Mouse (Mus musculus): ENCODE data around the gene Colgalt2.

The Colgalt2 gene

DNA sequence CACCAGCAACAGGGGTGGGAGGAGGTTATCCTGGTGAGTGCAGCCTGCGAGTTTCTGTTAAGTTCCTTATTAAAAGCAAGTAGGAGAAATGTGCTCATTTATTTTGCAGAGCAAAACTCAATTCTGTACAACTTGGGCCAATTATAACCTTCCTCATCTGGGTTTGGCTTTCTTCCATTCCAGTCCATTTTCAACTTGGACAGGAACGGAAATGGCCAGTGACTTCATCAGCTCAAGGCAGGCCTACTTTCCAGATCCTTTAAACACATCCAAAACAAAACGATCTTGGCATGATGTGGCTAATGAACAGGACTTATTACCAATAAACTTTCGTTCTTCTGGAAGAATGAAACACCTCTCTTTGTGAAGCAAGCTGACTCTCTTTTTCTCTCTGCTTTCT lies 76.5 kb downstream of the Colgalt2 start:
- no peak for DNase-seq (ENCODE audit: low read depth in 2 of 2, low spot score in 2 of 2)

GRCm38 (mm10) chr1:152490842-152491241 lies 91.2 kb downstream of the Colgalt2 start:
- DNase-seq (ENCODE audit: low read depth in 2 of 2, low spot score in 2 of 2): no peak

- no peak for DNase-seq (ENCODE audit: low read depth in 2 of 2, low spot score in 2 of 2)
Measured at GRCm38 (mm10) chr1:152492258-152492657, 92.6 kb downstream of the Colgalt2 start.

DNA sequence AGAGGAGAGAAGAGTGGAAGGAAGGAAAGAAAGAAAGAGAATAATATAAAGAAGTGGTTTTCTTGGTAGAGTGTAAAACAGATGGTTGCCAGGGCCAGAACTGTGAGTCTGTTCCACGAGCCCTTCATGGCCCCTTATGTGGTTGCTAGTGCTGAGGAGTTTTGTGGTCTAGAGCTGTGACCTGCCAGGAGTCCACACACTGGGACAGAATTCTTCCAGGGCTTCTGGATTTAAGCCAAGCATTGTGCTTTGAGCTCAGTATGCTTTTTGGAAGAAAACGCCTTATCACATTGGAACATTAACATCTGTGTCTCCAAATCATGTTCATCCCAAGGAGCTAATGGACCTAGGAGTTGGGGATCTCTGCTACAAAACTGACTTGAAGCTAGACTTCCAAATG lies 97.2 kb downstream of the Colgalt2 start:
- DNase-seq (ENCODE audit: low read depth in 2 of 2, low spot score in 2 of 2): no peak

DNA sequence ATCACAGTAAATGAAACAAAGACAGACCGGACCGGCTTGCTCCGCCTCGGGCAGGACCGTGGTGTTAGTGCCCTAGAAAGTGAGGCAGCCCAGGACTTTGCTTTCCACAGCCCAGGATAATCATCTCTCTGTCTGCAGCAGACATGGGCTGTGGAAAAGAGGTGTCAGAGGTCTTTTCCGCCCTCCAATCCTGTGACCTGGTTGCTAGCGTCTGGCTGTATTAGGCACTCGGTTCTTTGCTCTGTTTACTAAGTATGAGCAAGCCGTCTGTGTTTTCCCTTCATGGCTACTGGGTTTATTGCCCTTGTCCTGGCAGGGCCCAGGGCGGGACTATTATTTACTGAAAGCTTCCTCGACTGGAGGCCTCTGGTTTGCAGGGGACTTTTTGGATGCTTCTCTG lies 98.0 kb downstream of the Colgalt2 start:
- DNase-seq (ENCODE audit: low read depth in 2 of 2, low spot score in 2 of 2): no peak

- DNase-seq (ENCODE audit: low read depth in 2 of 2, low spot score in 2 of 2): no peak
Measured at GRCm38 (mm10) chr1:152499802-152500201, 100.2 kb downstream of the Colgalt2 start.

DNA sequence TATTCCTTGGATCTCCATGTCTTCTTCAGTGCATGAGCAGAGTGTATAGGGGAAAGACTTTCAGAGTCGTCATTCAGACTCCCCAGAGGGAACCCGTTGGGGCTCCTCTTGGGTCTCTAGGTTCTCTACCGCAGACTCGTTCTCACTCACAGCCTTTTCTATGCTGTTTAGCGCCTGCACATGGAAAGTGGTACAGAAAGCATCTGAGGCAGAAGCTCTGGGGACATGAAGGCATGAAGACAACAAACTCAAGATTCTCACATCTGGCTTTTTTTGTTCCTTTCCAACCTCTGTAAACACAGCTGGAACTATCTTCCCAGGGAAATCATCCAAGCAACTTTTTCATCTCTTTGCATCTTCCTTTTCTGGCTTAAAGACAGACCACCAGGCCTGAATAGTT lies 106.5 kb downstream of the Colgalt2 start:
- DNase-seq (ENCODE audit: low read depth in 2 of 2, low spot score in 2 of 2): no peak

DNA sequence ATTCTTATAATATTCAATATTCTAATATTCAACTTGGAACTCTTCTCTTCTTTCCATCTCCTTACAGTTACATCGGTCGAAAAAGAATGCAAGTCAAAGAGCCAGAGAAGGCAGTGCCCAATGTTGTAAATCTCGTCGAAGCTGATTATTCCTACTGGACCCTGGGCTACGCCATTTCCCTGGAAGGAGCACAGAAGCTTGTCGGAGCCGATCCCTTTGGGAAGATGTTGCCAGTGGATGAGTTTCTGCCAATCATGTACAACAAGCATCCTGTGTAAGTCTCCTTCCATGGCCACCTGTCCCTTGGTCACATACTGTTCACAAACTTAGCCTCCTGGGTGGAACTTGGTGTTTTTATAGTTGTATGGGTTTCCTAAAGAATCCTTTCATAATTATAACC lies 107.1 kb downstream of the Colgalt2 start:
- DNase-seq (ENCODE audit: low read depth in 2 of 2, low spot score in 2 of 2): no peak

GRCm38 (mm10) chr1:152508481-152509220 lies 109.0 kb downstream of the Colgalt2 start:
- no peak for DNase-seq (ENCODE audit: low read depth in 2 of 2, low spot score in 2 of 2)

- peak; percentile 5 to 28 for DNase-seq (ENCODE audit: low read depth in 2 of 2, low spot score in 2 of 2)
Measured at GRCm38 (mm10) chr1:152511237-152511636, 111.6 kb downstream of the Colgalt2 start.

DNA sequence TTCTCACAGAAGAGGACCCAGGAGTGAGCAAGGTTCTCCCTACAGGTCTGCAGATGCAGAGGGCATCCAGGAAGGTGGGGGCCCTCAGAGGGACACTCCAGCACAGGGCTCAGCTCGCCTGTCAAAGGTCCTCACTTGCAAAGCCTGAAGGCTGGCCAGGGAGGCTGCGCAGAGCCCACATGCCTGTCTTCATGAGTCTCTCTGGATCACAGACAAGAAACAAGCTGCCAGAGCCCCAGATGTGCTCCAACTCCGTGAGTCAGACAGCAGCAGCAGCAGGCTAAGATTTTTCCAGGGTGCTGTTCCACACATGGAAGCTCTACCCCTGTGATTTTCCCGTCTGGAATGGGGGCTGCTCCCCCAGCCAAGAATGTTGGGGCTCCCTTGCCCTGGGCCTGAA lies 114.6 kb downstream of the Colgalt2 start:
- no peak for DNase-seq (ENCODE audit: low read depth in 2 of 2, low spot score in 2 of 2)

- DNase-seq (ENCODE audit: low read depth in 2 of 2, low spot score in 2 of 2): no peak
Measured at GRCm38 (mm10) chr1:152517057-152517570, 117.5 kb downstream of the Colgalt2 start.

DNA sequence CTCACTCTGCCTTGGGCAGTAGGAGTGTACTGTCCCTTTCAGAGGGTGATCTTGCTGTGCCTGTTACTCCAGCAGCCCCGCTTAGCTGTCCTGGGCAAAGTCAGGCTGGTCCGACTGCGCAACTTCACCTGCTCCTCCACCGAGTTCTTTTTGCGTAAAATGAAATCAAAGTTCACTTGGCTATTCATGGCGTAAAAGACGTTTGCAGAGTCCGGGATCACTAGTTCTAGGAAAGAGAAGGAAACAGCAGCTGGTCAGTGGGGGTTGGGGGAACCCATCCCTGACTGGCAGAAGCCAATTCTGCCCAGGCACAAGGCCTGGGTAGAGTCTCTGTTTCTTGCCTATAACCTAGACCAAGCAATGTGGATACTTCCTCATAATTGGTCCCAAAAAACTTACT lies 119.3 kb downstream of the Colgalt2 start:
- DNase-seq (ENCODE audit: low read depth in 2 of 2, low spot score in 2 of 2): no peak

DNA sequence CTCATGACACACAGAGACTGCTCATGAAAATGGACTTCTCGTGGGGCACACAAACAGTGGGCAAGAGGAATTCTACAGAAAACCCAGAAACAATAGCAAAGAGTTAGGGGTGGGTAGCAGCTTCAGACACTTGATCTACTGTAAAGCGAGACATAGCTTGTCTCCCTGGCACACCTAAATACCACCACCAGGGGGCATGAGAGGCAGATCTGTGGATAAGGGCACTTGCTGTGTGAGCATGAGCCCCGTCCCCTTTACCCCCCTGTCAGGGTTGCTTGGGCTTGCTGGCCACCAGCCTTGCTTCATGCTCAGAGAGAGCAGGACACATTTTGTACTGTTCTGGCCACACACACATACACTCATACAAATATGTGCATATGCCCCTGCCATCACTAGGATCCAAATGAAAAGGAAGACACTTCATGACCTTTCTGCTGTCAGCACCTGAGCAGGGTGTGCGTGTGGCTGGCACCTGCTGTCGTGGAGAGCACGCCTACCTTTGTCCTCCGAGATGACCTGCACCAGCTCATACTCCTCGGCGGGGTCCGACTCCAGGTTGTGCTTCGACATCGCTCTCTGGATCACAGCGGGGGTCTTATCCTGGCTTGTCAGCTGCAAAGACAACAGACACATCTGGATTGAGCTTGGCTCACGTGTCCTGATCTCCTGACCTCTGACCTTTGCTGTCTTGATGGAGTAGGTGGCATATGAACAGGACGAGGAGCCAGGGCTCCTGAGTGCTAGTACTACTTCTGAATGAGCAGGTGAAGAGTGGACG lies 121.4 kb downstream of the Colgalt2 start:
- peak; percentile 15 to 41 for DNase-seq (ENCODE audit: low read depth in 2 of 2, low spot score in 2 of 2)

- DNase-seq (ENCODE audit: low read depth in 2 of 2, low spot score in 2 of 2): no peak
Measured at GRCm38 (mm10) chr1:152522226-152522625, 122.6 kb downstream of the Colgalt2 start.

- no peak for DNase-seq (ENCODE audit: low read depth in 2 of 2, low spot score in 2 of 2)
Measured at GRCm38 (mm10) chr1:152523292-152523691, 123.7 kb downstream of the Colgalt2 start.

GRCm38 (mm10) chr1:152524098-152524892 lies 124.7 kb downstream of the Colgalt2 start:
- DNase-seq (ENCODE audit: low read depth in 2 of 2, low spot score in 2 of 2): no peak

DNA sequence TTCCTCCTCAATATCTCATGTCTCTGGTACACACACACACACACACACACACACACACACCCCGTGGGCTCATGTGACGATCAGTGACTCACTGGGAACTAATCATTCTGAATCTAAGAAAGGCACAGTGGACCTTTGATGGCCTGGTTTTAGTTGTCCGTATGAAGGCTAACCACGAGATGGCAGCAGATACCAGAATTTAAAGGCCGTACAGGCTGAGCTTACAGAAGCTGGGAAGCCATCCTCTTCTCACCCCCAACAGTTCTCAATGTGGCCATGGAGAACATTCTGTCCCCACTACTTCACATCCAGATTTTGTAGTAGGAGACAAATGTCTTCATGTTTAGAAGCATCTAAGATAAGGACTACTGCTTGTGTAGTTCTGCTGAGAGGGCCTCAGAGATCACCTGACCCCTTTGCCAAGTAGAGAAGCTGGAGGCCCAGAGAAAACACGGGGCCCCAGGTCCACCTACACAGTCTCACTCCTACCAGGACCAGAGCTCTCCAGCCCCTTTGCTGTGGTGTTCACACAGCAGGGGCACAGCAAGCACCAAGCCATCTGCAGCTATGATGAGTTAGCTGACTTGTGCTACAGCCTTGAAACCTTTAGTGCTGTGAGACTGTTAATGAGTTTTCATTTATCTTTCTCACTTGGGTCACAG lies 125.5 kb downstream of the Colgalt2 start:
- peak; percentile 42 to 59 for DNase-seq (ENCODE audit: low read depth in 2 of 2, low spot score in 2 of 2)

DNA sequence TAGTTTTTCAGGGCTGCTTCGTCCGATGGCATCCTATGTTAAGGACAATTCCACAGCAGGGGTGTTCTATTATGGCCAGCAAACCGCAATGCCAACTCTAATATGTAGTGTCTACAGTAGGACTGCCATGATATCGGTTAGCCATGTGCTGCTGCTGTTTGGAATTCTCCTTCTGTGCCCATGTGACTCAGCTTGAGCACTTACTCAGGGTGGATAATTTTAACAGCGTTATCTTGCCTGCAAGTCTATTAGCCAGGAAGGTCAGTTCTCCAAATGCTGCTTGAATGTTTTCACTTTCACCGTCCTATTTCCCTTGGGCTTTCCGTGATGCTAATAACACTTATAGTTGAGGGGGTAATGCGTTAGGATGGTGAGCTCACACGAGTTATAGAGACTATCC lies 126.5 kb downstream of the Colgalt2 start:
- no peak for DNase-seq (ENCODE audit: low read depth in 2 of 2, low spot score in 2 of 2)

DNA sequence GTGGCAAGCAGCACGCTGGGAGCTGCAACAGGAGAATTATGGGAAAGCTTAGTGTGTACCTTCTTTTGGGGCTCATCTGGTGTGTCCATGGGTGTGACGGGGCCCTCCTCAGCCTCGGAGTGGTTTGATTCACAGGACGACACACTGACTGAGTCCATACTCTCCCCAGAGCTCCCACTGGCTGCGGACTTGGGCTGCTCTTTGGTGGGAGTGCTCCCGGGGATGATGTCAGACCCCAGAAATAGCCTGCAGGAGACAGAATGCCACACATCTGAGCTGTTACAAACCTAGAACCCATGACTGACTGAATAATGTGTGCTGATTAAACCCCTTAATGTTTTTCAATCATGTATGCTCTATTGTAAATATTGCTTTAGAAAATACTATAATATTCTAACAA lies 128.6 kb downstream of the Colgalt2 start:
- no peak for DNase-seq (ENCODE audit: low read depth in 2 of 2, low spot score in 2 of 2)

DNA sequence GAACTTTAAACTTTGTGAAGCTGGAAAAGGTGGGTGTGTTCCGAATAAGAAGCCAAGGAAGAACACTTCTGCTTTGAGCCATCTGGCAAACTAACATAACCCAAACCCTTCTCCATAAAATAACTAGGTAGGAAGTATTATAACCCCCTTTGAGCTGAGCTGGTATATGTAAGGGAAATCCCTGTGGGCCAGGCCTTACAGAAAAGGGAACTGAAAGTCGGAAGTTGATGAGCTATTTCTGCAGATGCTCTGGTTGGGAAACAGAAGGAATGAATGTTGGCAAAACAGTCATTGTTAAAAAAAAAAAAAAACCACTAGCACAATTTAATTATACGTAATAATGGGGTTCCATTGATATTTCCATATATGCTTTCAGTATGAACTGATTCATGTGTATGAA lies 129.1 kb downstream of the Colgalt2 start:
- DNase-seq (ENCODE audit: low read depth in 2 of 2, low spot score in 2 of 2): no peak
